Mouse (Mus musculus): ENCODE measurements at regions not wholly inside any gene's neighbourhood (a gene's known extent, or its start where the extent isn't known, plus 50 kb on each side); places are given as distances from the start of the nearest gene placed in this dataset.

DNA sequence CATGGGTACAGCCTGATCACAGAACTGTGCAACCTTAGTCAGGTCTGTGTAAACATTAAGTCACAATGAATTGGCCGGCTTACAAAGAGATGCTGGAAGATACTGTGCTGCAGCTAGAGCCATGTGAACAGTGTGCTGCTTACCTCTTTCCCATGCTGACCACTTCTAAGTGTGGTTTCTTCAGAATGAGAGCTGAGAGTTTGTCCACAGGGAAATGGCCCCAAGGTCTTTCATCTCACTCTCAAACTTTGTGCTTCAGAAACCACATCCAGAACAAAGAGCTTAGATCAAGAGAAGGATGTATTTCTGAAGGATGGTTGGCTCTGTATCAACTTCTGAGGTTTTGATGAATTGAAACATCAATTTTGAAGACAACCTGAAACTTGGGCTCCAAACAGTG is 165.7 kb downstream of the Lrrc3b start:
- DNase-seq (ENCODE audit: low spot score in 2 of 2), result no peak

DNA sequence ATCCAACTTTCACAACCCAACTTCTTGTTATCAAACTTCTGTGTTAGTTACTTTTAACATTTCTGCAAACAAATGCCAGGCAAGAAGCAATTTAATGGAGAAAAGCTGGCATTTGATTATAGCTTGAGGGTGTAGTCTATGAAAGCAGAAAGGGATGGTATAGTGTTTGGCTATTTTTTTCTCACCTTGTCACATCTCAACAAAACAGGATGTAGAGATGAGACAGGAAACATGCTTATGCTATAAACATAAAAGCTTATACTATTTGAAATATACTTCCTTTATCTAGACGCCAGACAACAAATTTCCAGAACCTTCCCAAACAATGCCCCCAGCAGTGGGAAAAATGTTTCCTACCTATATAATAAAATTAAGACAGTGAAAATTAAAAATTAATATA is 166.4 kb downstream of the Lrrc3b start:
- DNase-seq (ENCODE audit: low spot score in 2 of 2), result no peak

DNA sequence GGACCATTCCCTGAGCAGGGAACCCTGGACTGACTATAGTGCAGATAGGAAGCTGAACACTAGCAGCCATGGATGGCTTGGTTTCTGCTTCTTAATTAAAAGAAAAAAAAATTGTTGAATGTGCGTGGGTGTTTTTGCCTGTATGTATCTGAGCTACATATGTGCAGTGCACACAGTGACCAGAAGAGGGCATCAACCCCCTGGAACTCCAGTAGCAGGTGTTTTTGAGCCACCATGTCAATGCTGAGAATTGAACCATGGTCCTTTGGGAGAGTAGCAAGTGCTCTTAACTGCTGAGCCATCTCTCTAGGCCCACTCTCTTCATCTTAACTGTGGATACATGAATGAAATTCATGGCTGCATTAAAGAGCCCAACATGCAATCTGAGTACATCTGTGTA is 172.5 kb downstream of the Lrrc3b start:
- DNase-seq (ENCODE audit: low spot score in 2 of 2), result no peak

DNA sequence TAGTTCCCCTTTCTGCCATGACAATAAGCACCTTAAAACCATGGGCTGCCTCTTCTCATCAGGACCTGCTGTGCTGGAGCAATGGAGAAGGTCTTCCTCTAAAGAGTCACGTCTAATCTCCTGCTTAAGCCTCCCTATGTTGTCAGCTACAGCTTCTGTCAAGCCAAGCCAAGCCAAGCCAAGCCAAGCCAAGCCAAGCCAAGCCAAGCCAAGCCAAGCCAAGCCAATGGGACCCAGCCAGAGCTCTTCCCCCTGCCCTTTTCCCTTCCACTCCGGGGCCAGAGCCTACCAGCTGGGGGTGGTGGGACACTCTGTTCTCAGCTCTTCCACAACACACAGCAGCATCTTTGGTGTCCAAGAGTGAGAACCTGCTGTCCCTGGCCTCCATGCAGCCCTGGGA is 175.8 kb downstream of the Lrrc3b start:
- DNase-seq (ENCODE audit: low spot score in 2 of 2), result no peak

DNA sequence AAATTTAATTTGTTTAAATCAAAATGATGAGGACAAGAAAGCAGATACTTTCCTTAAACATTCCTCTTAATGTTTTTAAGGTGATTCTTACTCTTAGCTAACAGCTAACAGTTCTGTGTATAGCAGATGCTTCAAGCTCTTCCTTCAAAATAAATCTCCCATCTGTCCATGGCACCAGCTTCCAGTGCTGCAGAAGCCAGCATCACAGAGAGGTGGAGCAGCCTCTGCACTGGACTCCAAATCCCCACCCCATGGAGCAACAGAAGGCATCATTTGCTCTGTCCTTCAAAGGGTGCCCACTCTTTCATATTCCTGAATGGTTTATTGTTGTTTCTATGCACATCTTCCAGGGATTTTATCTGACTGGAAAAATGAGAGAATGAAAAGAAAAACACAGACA is 183.1 kb downstream of the Lrrc3b start:
- DNase-seq (ENCODE audit: low spot score in 2 of 2), result peak in 1 of 2 experiments; percentile 8

DNA sequence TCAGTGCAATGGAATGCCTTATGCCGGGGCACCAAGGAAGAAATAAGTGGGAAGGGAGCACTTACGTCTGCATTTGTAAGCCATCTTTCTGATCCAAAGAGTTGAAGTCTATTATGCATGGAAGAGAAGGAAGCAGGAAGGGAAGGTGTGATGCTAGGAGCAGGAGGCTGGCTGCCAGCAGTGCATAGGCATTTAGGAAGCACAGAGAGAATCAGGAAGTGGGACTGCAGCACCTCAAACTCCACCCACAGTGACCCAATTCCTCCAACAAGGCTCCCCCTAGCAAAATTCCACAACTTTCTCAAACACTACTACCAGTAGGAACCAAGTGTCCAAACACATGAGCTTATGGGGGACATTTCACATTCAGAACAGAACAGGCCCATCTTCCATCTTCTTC is 233.2 kb downstream of the Lrrc3b start:
- no peak for DNase-seq (ENCODE audit: low spot score in 2 of 2)

DNA sequence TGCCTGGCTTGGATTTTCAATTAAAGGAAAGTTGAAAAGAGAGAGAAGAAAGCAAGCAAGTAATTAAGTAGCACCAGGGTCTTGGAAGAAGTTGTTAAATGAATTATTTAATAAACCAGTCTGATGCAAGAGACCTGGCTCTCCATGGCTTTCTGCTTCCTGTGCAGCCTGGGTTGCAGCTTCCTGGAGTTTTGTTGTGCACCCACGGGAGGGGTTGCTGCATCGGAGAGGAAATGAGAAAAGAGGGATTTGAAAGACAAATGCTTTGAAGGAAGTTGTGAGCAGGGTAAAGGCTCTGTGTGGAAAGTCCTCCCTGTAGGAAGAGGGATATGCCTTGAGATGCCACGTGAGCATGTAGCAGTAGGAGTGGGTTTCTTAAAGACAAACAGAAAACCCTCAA is 234.5 kb downstream of the Lrrc3b start:
- DNase-seq (ENCODE audit: low spot score in 2 of 2), result no peak

Data from layer of hippocampus, adult 8-10 months (tissue).